Mouse (Mus musculus) kidney, postnatal 0 days (tissue): ENCODE measurements around the gene Plet1. TPM values are rescaled to one million over a fixed set of nuclear protein-coding genes. Genes with fewer than 3 reads are reported as not detected.

Experiments
- ATAC-seq: fragments of 200-750 bp; cut with Nextera tagmentation; replicated peaks from 2 replicates; pipeline ENCODE4 v1.8.0; 2017; ENCODE audit warnings: low read depth, moderate number of reproducible peaks, moderate TSS enrichment, moderate library complexity; ENCODE audit not compliant: low FRiP score
- DNase-seq: peaks from one replicate; pipeline ENCODE4 v3.0.0-alpha.2; 2016; ENCODE audit warnings: low spot score
- H3K27ac ChIP-seq: fragments of 300-500 bp; sonication (generic); 2 replicates; pipeline ENCODE4 v1.5.1; 2014; ENCODE audit warnings: mild to moderate bottlenecking
- H3K27me3 ChIP-seq: fragments of 300-500 bp; sonication (generic); 2 replicates; pipeline ENCODE4 v1.6.1; 2014; ENCODE audit warnings: low read length, mixed read lengths; ENCODE audit not compliant: insufficient read depth
- H3K36me3 ChIP-seq: fragments of 300-500 bp; sonication (generic); 2 replicates; pipeline ENCODE4 v1.6.1; 2014; ENCODE audit warnings: low read length, mixed read lengths; ENCODE audit not compliant: insufficient read depth
- H3K4me1 ChIP-seq: fragments of 300-500 bp; sonication (generic); replicated peaks from 2 replicates; pipeline ENCODE4 v1.6.1; 2014; ENCODE audit warnings: antibody characterized with exemption, low read length, mixed read lengths; ENCODE audit not compliant: insufficient read depth
- H3K4me2 ChIP-seq: fragments of 300-500 bp; sonication (generic); 2 replicates; pipeline ENCODE4 v1.6.1; 2014; ENCODE audit warnings: mild to moderate bottlenecking, low read length, moderate library complexity, mixed read lengths
- H3K4me3 ChIP-seq: fragments of 300-500 bp; sonication (generic); replicated peaks from 2 replicates; pipeline ENCODE4 v1.5.1; 2014; ENCODE audit warnings: low read depth, low read length
- H3K9ac ChIP-seq: fragments of 300-500 bp; sonication (generic); 2 replicates; pipeline ENCODE4 v1.6.1; 2014; ENCODE audit warnings: low read depth, low read length
- H3K9me3 ChIP-seq: fragments of 300-500 bp; sonication (generic); replicated peaks from 2 replicates; pipeline ENCODE4 v1.6.1; 2016; ENCODE audit warnings: low read length, inconsistent platforms, mixed read lengths
- CTCF ChIP-seq: IDR thresholded peaks from 2 replicates; pipeline ENCODE4 v1.5.1; 2016; ENCODE audit warnings: antibody characterized with exemption, low read depth, mild to moderate bottlenecking, moderate library complexity
- WGBS: fragments of 180-500 bp; shearing (Covaris S2); extraction: QIAGEN DNeasy Blood & Tissue Kit; methylation state at CpG from one replicate; pipeline ENCODE4 v1.1.7; 2014; 5-methylcytosine and 5-hydroxymethylcytosine counted together
- polyA plus RNA-seq: library from polyadenylated mRNA; unstranded; fragments of >200 nt; fragmentation: Nextera tagmentation; extraction: Ambion mirVana; gene quantifications from 2 replicates; pipeline ENCODE4 v1.2.1, GENCODE M21; 2015

Gene Plet1
- polyA plus RNA-seq, 1 experiment from 2014 or later, result 54.5 TPM

GRCm38 (mm10) chr9:50524936-50525335 is 30.6 kb downstream of the Plet1 start:
- H3K36me3 ChIP-seq, result 0 out of 2 replicates have a peak, but pooled peaks cover 4% of the 10 kb centered on the region
- no peak overlapping the region for H3K4me3 ChIP-seq
- no peak overlapping the region for H3K27ac ChIP-seq
- H3K4me1 ChIP-seq, result 0 out of 2 replicates have a peak, but pooled peaks cover 4% of the 10 kb centered on the region
- H3K27me3 ChIP-seq, result no peaks in the 10 kb centered on the region
- no peaks in the 10 kb centered on the region for H3K9me3 ChIP-seq
- WGBS, result 89% methylated on average over 5 of the region's 5 CpGs
- no peak for TF ChIP-seq CTCF
- H3K9ac ChIP-seq, result no peak overlapping the region
- no peak for ATAC-seq
- no peak for DNase-seq
- no peak overlapping the region for H3K4me2 ChIP-seq

- WGBS, result 77% methylated on average over 5 of the region's 5 CpGs
- no peak overlapping the region for H3K9ac ChIP-seq
- no peak for TF ChIP-seq CTCF
- 0 out of 2 replicates have a peak, but pooled peaks cover 4% of the 10 kb centered on the region for H3K4me1 ChIP-seq
- 0 out of 2 replicates have a peak, but pooled peaks cover 4% of the 10 kb centered on the region for H3K36me3 ChIP-seq
- H3K4me3 ChIP-seq, result no peak overlapping the region
- no peaks in the 10 kb centered on the region for H3K9me3 ChIP-seq
- no peak overlapping the region for H3K4me2 ChIP-seq
- DNase-seq (no peak), ATAC-seq (no peak)
- H3K27ac ChIP-seq, result no peak overlapping the region
- H3K27me3 ChIP-seq, result no peaks in the 10 kb centered on the region
These were observed 31.3 kb downstream of the Plet1 start for GRCm38 (mm10) chr9:50525585-50525984.

GRCm38 (mm10) chr9:50527860-50528259 is 33.5 kb downstream of the Plet1 start:
- H3K9me3 ChIP-seq, result no peaks in the 10 kb centered on the region
- no peak overlapping the region for H3K27ac ChIP-seq
- 40% methylated on average over 7 of the region's 7 CpGs for WGBS
- ATAC-seq (peak; percentile 8; the same call in 1 of the 2 replicates), DNase-seq (no peak)
- H3K36me3 ChIP-seq, result no peaks in the 10 kb centered on the region
- H3K9ac ChIP-seq, result peak overlapping the region; percentile 72; the same call in 1 of the 2 replicates
- peak overlapping the region; percentile 58 for H3K4me3 ChIP-seq
- H3K27me3 ChIP-seq, result no peaks in the 10 kb centered on the region
- 0 out of 2 replicates have a peak, but pooled peaks cover 4% of the 10 kb centered on the region for H3K4me1 ChIP-seq
- TF ChIP-seq CTCF, result no peak
- peak overlapping the region; percentile 53 for H3K4me2 ChIP-seq

- H3K4me2 ChIP-seq, result peak within 1 kb of the TSS; percentile 53
- H3K9me3 ChIP-seq, result no peaks in the 10 kb centered on the region
- no peaks in the 10 kb centered on the region for H3K36me3 ChIP-seq
- ATAC-seq (peak; percentile 98), DNase-seq (peak; percentile 98)
- under 1% methylated on average over 54 of the region's 54 CpGs for whole genome bisulfite sequencing
- no peaks in the 10 kb centered on the region for H3K27me3 ChIP-seq
- peak within 1 kb of the TSS; percentile 78 for H3K27ac ChIP-seq
- H3K4me1 ChIP-seq, result 0 out of 2 replicates have a peak, but pooled peaks cover 4% of the 10 kb centered on the region
- TF ChIP-seq CTCF, result peak; percentile 87
- H3K9ac ChIP-seq, result peak within 1 kb of the TSS; percentile 72
- H3K4me3 ChIP-seq, result peak within 1 kb of the TSS; percentile 58
These were observed 34.1 kb downstream of the Plet1 start, which contains the start of gene Pts for GRCm38 (mm10) chr9:50528293-50528892. Gene Pts, minus strand, starts transcription at chr9:50528724.

- no peaks in the 10 kb centered on the region for H3K9me3 ChIP-seq
These were observed 36.6 kb downstream of the Plet1 start for GRCm38 (mm10) chr9:50530890-50531289.

GRCm38 (mm10) chr9:50533328-50533727 is 39.0 kb downstream of the Plet1 start:
- 81% methylated on average over 11 of the region's 11 CpGs for WGBS
- Histone ChIP-seq H3K4me3 (no peak overlapping the region), H3K9me3 (no peaks in the 10 kb centered on the region), H3K27me3 (no peaks in the 10 kb centered on the region), H3K4me2 (no peak overlapping the region), H3K36me3 (no peaks in the 10 kb centered on the region), H3K9ac (no peak overlapping the region), H3K4me1 (no peaks in the 10 kb centered on the region), H3K27ac (no peak overlapping the region)
- no peak for DNase-seq
- no peak for TF ChIP-seq CTCF
- ATAC-seq, result no peak

More at GRCm38 (mm10) chr9:50530890-50531289, 36.6 kb downstream of the Plet1 start:
- no peaks in the 10 kb centered on the region for H3K36me3 ChIP-seq
- H3K27ac ChIP-seq, result no peak overlapping the region
- no peak overlapping the region for H3K9ac ChIP-seq
- ATAC-seq (no peak), DNase-seq (peak; percentile 72)
- H3K27me3 ChIP-seq, result no peaks in the 10 kb centered on the region
- 0 out of 2 replicates have a peak, but pooled peaks cover 4% of the 10 kb centered on the region for H3K4me1 ChIP-seq
- peak; percentile 69 for TF ChIP-seq CTCF
- no peak overlapping the region for H3K4me2 ChIP-seq
- H3K4me3 ChIP-seq, result no peak overlapping the region
- 30% methylated on average over 2 of the region's 2 CpGs for WGBS
